Mouse (Mus musculus) kidney, postnatal 14 days (tissue): ENCODE measurements at regions not wholly inside any gene's neighbourhood (a gene's known extent, or its start where the extent isn't known, plus 50 kb on each side); places are given as distances from the start of the nearest gene placed in this dataset.

Source experiments
- DNase-seq: peaks from one replicate; pipeline ENCODE4 v3.0.0; 2022; ENCODE audit warnings: mixed read lengths

DNA sequence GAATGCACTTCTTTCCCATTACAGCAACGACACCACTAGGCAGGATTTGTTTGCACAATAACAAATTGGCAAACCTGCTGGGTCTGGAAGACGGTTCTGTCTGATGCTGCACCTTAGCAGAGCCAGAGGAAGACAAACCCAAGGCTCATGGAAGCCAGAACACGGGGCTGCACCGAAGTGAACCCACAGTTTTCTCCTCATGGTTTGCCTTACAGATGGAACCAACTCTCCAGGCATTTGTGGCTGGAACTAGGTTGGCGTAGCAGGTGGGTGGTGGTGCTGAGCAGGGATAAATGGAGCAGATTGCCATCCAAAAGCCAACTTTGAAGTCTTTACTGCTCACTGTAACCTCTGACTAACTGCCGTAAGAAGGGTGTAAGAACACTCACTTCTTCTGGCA, 408.4 kb upstream of the Gm6657 start:
- DNase-seq: no peak

DNA sequence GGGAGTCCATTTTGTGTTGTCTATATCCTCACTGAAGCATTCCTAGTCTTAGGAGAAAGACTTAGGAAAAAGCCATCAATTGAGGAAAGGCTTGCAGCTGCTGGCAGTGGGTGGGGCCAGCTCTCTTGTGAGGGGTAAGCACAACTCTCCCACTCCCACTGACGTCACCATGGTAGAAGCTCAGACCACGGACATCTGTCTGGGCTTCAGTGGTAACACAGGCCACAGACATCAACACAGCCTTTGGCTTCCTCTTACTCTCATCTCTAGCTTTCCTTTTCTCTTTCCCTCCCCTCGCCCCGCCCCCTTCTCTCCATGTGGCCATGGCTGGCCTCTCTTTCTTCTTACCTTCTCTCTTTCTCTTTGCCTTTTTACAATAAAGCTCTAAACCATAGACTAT, 407.4 kb upstream of the Gm6657 start:
- no peak for DNase-seq

DNA sequence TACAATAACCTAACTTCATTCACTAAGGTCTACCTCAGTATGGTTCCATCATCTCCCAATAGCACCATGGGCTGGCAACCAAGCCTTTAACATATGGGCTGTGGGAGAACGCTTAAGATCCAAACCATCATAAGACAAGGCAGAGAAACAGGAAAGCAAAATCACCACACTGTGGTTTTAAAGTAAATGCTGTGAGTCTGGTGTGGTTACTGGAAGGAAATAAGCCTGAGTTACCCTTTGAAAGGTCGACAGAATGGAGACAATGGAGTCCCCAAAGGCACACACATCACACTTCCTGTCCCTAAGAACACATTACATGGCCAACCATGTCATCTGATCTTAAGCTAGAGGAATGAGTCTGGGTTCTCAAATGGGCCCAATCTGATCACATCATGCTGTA, 405.8 kb upstream of the Gm6657 start:
- no peak for DNase-seq

DNA sequence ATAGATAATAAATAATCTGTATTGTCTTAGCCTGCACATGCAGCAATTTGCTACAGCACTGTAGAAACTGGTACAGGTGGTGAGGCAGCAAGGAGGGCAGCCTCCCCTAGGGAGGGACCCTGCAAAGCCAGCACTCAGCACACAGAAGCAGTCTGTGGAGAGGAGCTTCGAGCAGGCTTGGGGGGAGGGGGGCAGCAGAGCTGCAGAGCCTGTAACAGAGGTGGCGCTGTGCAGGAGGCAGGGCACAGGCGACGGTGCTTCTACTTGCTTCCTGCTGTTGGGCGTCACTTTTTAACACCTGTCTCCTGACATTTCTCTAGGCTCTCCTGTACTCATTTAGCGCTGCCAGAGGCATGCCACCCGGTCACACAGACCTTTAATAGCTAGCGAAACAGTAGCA, 404.6 kb upstream of the Gm6657 start:
- peak; percentile 9 for DNase-seq

- DNase-seq: no peak
These were observed 404.2 kb upstream of the Gm6657 start for GRCm38 (mm10) chr12:77789871-77790270.

GRCm38 (mm10) chr12:77790891-77791672, 403.0 kb upstream of the Gm6657 start:
- DNase-seq: peak; percentile 91

- no peak for DNase-seq
These were observed 395.5 kb upstream of the Gm6657 start for GRCm38 (mm10) chr12:77798516-77798915.

- peak; percentile 23 for DNase-seq
These were observed 394.8 kb upstream of the Gm6657 start for GRCm38 (mm10) chr12:77799134-77799770.

DNA sequence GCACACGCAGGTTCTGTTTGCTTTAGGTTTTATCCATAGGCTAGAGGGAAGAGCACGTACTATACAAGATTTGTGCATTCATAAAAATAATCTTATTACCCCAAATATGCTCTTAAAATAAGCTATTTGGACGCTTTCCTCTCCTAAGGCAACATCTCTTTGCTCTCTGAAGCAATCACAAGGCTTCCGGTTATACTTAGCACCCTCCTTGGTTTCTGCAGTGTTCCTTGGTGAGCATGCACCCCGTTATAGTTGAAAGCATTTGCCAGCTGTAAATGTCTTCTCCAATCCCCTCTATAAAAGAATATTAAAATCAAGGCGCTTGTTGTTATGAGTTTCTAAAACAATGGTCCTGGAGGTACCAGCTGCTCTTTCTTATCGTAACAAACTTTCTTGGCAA, 386.4 kb upstream of the Gm6657 start:
- DNase-seq: no peak

DNA sequence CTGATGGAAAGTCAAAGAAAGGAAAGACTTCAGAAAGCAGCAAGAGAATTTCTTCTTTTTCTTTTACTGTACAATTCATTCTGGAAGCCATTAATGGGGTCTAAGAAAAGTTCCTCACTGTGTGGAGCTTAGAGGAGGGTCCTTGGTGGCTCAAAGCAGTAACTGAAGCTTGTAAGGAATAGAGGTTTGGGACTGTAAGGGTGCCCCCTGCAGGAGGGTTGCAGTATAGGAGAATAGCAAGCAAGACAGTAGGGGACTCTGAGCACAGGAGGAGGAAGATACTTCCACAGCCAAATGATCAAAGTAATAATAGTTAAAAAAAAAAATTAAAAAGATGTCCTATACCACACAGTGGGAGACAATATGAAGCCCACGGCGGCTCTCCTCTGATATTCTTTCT, 382.8 kb upstream of the Gm6657 start:
- DNase-seq: peak; percentile 33

DNA sequence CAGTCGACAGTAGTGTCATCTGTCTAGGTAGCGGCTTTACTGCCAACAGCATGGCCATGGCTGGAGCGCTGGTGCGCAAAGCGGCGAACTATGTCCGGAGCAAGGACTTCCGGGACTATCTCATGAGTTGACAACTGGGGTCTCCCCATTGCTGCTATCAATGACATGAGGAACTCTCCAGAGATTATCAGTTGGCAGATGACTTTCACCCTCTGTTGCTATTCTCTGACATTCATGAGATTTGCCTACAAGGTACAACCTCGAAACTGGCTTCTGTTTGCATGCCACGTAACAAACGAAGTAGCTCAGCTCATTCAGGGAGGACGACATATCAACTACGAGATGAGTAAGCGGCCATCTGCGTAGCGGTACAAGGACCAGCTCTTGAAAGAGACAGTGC, 374.6 kb upstream of the Gm6657 start:
- DNase-seq: no peak

- DNase-seq: peak; percentile 56
These were observed 370.5 kb upstream of the Gm6657 start for GRCm38 (mm10) chr12:77823381-77824030.

DNA sequence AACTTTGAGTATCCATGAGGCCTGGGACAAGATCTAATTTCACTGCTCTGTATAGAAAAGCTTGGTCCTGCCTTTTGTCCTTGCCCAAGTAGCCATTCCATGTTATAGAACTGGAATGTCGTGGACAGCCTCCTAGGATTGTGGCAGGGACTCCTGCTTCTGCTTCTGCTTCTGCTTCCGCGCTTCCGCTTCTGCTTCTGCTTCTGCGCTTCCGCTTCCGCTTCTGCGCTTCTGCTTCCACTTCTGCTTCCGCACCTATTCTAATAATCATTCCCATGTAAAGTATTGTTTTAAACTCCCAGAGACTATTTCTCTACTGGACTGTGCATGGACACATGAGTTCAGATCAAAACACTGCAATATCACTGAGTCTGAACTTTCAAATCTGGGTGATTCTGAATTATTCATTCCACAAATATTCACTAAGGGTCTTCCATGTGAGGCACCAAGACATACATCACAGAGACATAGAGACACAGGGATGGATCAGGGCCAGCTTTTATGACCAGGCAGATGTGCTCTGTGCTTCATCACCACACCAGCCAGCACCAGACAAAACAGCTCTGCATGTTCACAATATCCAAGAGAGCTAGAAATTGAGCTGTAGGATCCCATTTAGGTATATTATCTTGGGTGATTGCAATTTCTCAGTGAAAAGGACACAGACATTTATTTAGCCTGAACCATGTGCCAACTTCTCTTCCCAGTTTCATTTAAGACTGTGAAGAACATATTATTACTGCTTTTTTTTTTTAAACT, 360.5 kb upstream of the Gm6657 start:
- no peak for DNase-seq

GRCm38 (mm10) chr12:77834891-77835290, 359.2 kb upstream of the Gm6657 start:
- DNase-seq: no peak

DNA sequence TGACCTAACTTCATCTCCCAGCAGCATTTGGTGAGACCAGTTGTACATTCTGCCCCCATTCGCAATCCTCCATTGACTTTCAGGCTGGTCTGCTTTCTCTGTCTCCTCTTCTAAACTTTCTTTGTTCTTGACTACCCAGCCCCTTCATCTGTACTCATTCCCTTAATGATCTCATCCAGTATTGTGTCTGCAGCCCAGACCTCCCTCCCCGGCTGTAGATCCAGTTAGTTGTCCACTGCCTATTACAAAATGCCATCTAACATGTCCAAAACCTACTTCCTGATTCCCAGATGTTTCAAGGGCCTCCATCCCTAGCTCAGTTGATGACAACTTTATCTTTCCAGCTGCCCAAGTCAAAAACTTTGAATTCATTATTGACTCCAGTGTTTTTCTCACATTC, 357.8 kb upstream of the Gm6657 start:
- no peak for DNase-seq

DNA sequence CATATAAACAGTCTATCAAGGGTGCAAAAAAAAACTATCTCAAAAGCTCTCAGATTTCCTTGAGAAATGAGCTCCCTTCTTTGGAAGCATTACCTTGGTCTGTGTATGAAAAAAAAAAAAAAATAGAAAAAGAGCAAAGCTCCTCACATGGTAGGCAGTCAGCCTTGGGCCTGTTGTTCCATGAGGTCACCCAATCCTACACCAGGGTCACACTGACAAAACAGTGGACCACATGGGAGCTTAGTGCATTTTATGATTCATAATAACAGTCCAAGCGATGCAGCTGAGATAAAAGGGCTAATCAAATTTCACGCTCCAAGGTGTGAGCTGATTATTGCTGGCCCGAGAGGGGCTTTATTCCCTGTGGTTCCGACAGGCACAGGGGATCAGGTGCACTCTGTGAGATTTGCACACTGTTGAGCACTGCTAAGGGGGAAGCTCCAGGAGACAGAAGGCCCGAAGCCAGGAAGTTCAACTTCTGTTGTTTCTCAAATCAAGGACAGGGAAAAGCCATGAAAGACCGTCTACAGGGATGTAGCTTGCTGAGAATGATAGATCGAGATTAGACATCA, 352.1 kb upstream of the Gm6657 start:
- no peak for DNase-seq

DNA sequence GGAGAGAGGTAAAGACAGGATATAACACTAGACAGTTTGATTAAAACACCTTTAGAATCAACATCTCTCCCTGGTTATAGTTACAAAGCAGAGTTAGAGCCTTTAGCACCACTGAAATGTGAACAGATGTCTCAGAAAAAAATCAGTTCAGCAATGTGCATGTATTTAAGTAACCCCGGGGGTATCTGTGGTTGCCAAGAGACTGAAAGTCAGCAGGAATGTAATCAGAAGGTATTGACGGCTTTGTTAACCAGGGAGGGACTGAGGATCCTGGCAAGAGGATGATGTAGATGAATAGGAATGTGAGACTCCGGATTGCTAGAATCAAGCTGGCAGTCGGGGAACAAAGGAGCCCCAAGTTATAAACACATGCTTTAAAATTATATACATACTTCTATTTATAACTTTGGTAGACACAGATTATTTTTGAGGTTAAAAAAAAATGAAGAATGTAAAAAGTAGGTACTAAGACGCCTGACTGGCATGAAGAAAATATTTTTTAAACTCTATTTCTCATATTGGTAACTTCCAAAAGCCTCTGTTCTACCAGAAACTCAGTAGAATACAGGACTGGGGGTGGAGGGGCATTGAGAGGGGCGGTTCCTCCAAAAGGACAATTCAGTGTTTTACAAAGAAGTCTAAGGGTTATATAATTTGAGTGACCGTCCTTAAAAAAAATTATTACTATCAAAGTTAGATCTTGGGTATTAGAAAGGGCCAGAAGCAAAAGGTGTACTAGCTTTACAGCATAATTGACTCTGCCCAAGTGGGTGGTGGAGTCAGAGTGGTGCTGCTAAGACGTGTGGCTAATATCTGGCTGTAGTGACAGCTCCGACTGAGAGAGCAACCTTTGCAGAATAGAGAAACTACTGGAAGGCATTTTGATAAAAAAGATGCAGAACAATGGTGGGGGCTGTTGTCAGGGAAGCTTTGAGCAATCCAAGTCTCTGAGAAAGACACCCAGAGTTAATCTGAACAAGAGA, 341.2 kb upstream of the Gm6657 start:
- DNase-seq: no peak

GRCm38 (mm10) chr12:77854281-77855075, 339.6 kb upstream of the Gm6657 start:
- DNase-seq: peak; percentile 5

DNA sequence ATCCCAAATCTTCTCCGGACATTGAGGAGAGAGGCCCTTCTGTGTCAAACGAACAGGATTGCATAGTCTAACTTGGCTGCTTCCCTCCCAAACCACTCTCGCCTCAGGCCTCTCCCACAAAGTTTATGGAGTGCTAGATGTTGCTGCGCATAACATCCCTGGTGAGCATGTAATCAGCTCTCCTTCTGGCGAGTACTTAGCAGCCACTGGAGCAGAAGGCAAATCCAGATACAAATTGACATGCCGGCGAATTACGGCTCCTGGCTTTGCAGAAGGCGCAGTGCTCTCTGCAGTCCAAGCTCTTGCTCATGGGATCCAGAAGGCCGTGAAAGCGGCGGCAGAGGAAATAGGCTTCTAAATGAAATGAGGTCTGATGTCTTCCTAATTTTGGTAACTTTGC, 338.2 kb upstream of the Gm6657 start:
- DNase-seq: no peak

- no peak for DNase-seq
These were observed 336.8 kb upstream of the Gm6657 start for GRCm38 (mm10) chr12:77857281-77857680.
